Mouse (Mus musculus) adrenal gland, postnatal 0 days (tissue): ENCODE results near the gene Sox5. TPM values are rescaled to one million over a fixed set of nuclear protein-coding genes. Genes with fewer than 3 reads are reported as not detected.

Experiments
- polyA plus RNA-seq: library from polyadenylated mRNA; unstranded; fragments of >200 nt; fragmentation: Nextera tagmentation; extraction: Ambion mirVana; gene quantifications from 2 replicates; pipeline ENCODE4 v1.2.1, GENCODE M21; 2015

Gene Sox5
- 7.2 and 9.5 TPM in 2 replicates for polyA plus RNA-seq

DNA sequence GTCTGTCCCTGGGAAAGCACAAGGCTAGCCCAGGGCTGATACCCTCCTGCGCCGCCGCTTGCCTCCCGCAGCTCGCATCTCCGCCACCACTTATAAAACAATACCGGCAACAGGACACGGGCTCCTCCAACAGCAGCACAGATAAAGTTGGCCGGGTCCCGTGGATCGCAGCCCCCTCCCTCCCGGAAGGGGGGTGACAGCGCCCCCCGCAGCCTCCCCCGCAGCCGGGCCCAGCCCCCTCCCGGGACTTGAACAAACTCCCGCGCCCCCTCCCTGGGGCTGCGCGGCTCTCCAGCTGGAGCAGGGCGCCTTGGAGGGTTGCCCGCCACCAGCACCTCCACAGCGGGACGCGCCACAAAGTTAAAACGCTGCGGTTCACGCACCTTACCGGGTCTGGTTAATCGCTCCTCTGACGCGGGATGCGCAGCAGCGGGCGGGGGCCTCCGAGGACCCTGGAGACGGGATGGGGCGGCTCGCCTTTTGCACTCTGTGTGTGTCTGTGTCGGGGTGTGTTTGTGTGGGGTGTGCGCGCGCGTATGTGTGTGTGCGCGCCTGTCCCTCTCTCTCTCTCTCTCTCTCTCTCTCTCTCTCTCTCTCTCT lies at the start of gene Sox5:
Gene Sox5 (minus strand): TSS at position 547 of the 600 bp plus-strand sequence.

